Mouse (Mus musculus): ENCODE data around the gene Notch2.

- TF ChIP-seq CTCF (IDR thresholded peaks at IDR 0.05; ENCODE audit: insufficient read depth, low read length) (peak; percentile 59), POLR2A (IDR thresholded peaks at IDR 0.05; ENCODE audit: borderline replicate concordance, extremely low read depth, low read depth, low read length) (no peak)
These were observed 86.0 kb downstream of the Notch2 start for GRCm38 (mm10) chr3:98099287-98099686.
